Mouse (Mus musculus): Measurements from ENCODE around the gene Taf12. TPM values are rescaled to one million over a fixed set of nuclear protein-coding genes. Genes with fewer than 3 reads are reported as not detected.

Taf12 gene
- total and polyA plus RNA-seq, 3 experiments, result 62.6 to 76.4 TPM; not detected in 1

DNA sequence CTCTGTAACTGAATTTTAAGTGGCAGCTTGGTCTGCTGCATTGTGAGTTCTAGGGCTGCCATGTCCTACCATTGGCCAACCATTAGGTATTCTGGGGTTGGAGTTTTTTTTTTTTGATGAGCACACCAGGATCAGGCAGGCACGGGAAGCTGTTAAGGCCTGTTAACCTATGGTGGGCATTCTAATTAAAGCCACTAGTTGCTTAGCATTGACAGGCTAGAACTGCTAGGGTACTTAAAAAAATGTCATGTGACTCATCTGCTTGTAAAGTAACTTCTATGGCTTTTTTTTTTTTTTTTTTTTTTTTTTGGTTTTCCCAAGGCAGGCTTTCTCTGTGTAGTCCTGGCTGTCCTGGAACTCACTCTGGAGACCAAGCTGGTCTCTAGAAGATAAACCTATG, 37.0 kb downstream of the Taf12 start (continued):
- no peak for TF ChIP-seq RCOR1 (IDR thresholded peaks at IDR 0.05; ENCODE audit: low read depth, low read length)

DNA sequence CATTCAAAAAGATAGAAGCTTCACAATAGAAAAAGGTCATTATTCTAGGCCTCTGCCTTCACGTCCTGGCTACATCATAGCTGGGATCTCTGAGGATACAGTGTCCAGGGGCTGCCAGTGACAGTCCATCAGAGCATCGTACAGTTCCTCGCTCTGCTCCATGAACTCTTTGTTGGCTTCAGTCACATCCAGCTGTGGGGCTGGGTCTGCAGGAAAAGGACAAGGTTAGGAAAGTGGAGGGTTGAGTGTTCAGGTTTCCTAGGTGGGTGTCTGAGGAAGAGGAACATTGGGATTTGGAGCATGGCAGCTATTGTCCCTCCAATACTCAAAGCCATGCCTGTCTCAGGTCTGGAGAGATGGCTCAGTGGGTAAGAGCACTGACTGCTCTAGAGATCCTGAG, 37.6 kb downstream of the Taf12 start:
- peaks cover 18% of the 10 kb centered on the region for H3K79me2 ChIP-seq (ENCODE audit: control insufficient read depth, insufficient read depth, low read length, poor library complexity)
- no peaks in the 10 kb centered on the region for H3K9me3 ChIP-seq (replicated peaks; ENCODE audit: insufficient read depth, low read length)
- H3K4me3 ChIP-seq (ENCODE audit: control insufficient read depth in 1 of 2, insufficient read depth in 1 of 2, low read depth in 2 of 2, low read length in 2 of 2), result no peak overlapping the region
- peaks cover 10 to 12% of the 10 kb centered on the region in 2 experiments for H3K36me3 ChIP-seq (ENCODE audit: control insufficient read depth in 1 of 2, insufficient read depth in 2 of 2, low read length in 2 of 2)
- no peak overlapping the region for H3K9ac ChIP-seq (ENCODE audit: control insufficient read depth, low read depth, low read length, poor library complexity, severe bottlenecking)
- H3K27me3 ChIP-seq (ENCODE audit: control insufficient read depth in 1 of 2, insufficient read depth in 2 of 2, low read length in 2 of 2), result no peaks in the 10 kb centered on the region
- peak overlapping the region; percentile 16; the same call in 1 of the 2 replicates for H3K27ac ChIP-seq (ENCODE audit: control insufficient read depth, low read depth, low read length)
- DNase-seq (ENCODE audit: low read depth, low spot score), result peak; percentile 76
- peak; percentile 57 to 73; a peak in 2 of 4 replicates for TF ChIP-seq POLR2A (IDR thresholded peaks at IDR 0.05; ENCODE audit: control insufficient read depth in 1 of 2, insufficient read depth in 1 of 2, low read depth in 1 of 2, low read length in 2 of 2, poor library complexity in 1 of 2)
- TF ChIP-seq ZMIZ1 (IDR thresholded peaks at IDR 0.05; ENCODE audit: low read depth, low read length), result peak; percentile 96
- no peak for TF ChIP-seq USF2 (IDR thresholded peaks at IDR 0.05; ENCODE audit: borderline replicate concordance in 1 of 2, insufficient read depth in 1 of 2, low read depth in 1 of 2, low read length in 2 of 2)
- peak; percentile 11; the same call in 1 of the 2 replicates for TF ChIP-seq BHLHE40 (IDR thresholded peaks at IDR 0.05; ENCODE audit: borderline replicate concordance, low read depth, low read length)
- peak; percentile 78 for TF ChIP-seq CHD2 (IDR thresholded peaks at IDR 0.05; ENCODE audit: low read length)
- TF ChIP-seq NELFE (IDR thresholded peaks at IDR 0.05; ENCODE audit: low read depth, low read length), result no peak
- no peak for TF ChIP-seq MYC (IDR thresholded peaks at IDR 0.05; ENCODE audit: low read depth, low read length)
- 0 out of 2 replicates have a peak, but pooled peaks have one; percentile 0 for TF ChIP-seq SIN3A (IDR thresholded peaks at IDR 0.05; ENCODE audit: low read length)
- TF ChIP-seq POLR2AphosphoS2 (IDR thresholded peaks at IDR 0.05; ENCODE audit: low read length), result peak; percentile 100
- TF ChIP-seq HCFC1 (IDR thresholded peaks at IDR 0.05; ENCODE audit: low read depth, low read length), result no peak
- 0 out of 4 replicates have a peak, but pooled peaks cover 0 to 3% of the 10 kb centered on the region in 2 experiments for H3K4me1 ChIP-seq (ENCODE audit: control insufficient read depth in 1 of 2, insufficient read depth in 2 of 2, low read length in 2 of 2)

DNA sequence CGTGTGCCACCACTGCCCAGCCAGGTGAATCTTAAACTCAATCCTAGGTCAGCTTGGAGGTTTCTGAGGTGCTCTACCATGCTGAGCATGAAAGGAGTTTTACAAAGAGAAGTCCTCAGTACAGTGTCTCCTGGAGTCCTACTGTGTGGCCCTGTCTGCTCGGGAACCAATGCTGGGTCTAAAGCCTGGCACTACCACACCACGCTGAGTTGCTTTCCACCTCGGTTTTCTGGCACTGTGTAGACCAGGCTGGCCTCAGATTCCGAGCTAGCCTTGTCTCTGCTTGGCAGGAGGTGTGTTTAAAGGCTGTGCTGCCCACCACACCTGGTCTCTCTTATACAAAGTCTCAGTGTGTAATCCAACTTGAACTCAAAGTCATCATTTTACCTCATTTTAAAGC, 38.5 kb downstream of the Taf12 start:
- Histone ChIP-seq H3K27ac (ENCODE audit: control insufficient read depth, low read depth, low read length) (no peak overlapping the region), H3K4me3 (ENCODE audit: control insufficient read depth in 1 of 2, insufficient read depth in 1 of 2, low read depth in 2 of 2, low read length in 2 of 2) (no peak overlapping the region), H3K9me3 (replicated peaks; ENCODE audit: insufficient read depth, low read length) (no peaks in the 10 kb centered on the region), H3K79me2 (ENCODE audit: control insufficient read depth, insufficient read depth, low read length, poor library complexity) (peaks cover 18% of the 10 kb centered on the region), H3K27me3 (ENCODE audit: control insufficient read depth in 1 of 2, insufficient read depth in 2 of 2, low read length in 2 of 2) (no peaks in the 10 kb centered on the region), H3K9ac (ENCODE audit: control insufficient read depth, low read depth, low read length, poor library complexity, severe bottlenecking) (no peak overlapping the region), H3K4me1 (ENCODE audit: control insufficient read depth in 1 of 2, insufficient read depth in 2 of 2, low read length in 2 of 2) (0 out of 4 replicates have a peak, but pooled peaks cover 0 to 3% of the 10 kb centered on the region in 2 experiments), H3K36me3 (ENCODE audit: control insufficient read depth in 1 of 2, insufficient read depth in 2 of 2, low read length in 2 of 2) (peaks cover 10 to 14% of the 10 kb centered on the region in 2 experiments)
- no peak for TF ChIP-seq ETS1 (IDR thresholded peaks at IDR 0.05; ENCODE audit: low read depth, low read length)
- no peak for TF ChIP-seq TCF12 (IDR thresholded peaks at IDR 0.05; ENCODE audit: low read depth, low read length)
- DNase-seq (ENCODE audit: low read depth, low spot score), result peak; percentile 53

Data from MEL (cell line).